Mouse (Mus musculus): ENCODE measurements around the gene Grin2d. TPM values are rescaled to one million over a fixed set of nuclear protein-coding genes. Genes with fewer than 3 reads are reported as not detected.

The Grin2d gene
- polyA plus RNA-seq, 1 experiment from 2014 or later, result 0.13 TPM

- peak; percentile 75 for DNase-seq (ENCODE audit: low spot score)
Measured at GRCm38 (mm10) chr7:45898125-45898524, 19.9 kb upstream of the Grin2d start.

- DNase-seq (ENCODE audit: low spot score), result peak; percentile 47
Measured at GRCm38 (mm10) chr7:45897258-45897757, 19.1 kb upstream of the Grin2d start.

- peak; percentile 98 for DNase-seq (ENCODE audit: low spot score)
Measured at GRCm38 (mm10) chr7:45896517-45897257, 18.5 kb upstream of the Grin2d start, which contains the start of the genes Syngr4 and Tmem143. TSS of gene Syngr4 (minus strand) at chr7:45896714. TSS of gene Tmem143 (plus strand) at chr7:45896941.

GRCm38 (mm10) chr7:45895931-45896516 is 17.8 kb upstream of the Grin2d start:
- DNase-seq (ENCODE audit: low spot score), result no peak

- DNase-seq (ENCODE audit: low spot score), result no peak
Measured at GRCm38 (mm10) chr7:45892651-45893050, 14.5 kb upstream of the Grin2d start.

- DNase-seq (ENCODE audit: low spot score), result no peak
Measured at GRCm38 (mm10) chr7:45887246-45887645, 9.1 kb upstream of the Grin2d start.

GRCm38 (mm10) chr7:45881011-45881410 is 2.8 kb upstream of the Grin2d start:
- DNase-seq (ENCODE audit: low spot score), result no peak

GRCm38 (mm10) chr7:45880531-45880930 is 2.4 kb upstream of the Grin2d start:
- no peak for DNase-seq (ENCODE audit: low spot score)

- no peak for DNase-seq (ENCODE audit: low spot score)
Measured at GRCm38 (mm10) chr7:45876895-45877294, 1.3 kb downstream of the Grin2d start.

- peak; percentile 51 for DNase-seq (ENCODE audit: low spot score)
Measured at GRCm38 (mm10) chr7:45873061-45873947, 4.9 kb downstream of the Grin2d start.

- peak; percentile 90 for DNase-seq (ENCODE audit: low spot score)
Measured at GRCm38 (mm10) chr7:45872624-45873023, 5.6 kb downstream of the Grin2d start, which contains the start of gene Kdelr1. TSS of gene Kdelr1 (plus strand) at chr7:45872772.

- no peak for DNase-seq (ENCODE audit: low spot score)
Measured at GRCm38 (mm10) chr7:45870282-45871058, 7.7 kb downstream of the Grin2d start.

GRCm38 (mm10) chr7:45869787-45870186 is 8.4 kb downstream of the Grin2d start:
- no peak for DNase-seq (ENCODE audit: low spot score)

GRCm38 (mm10) chr7:45869107-45869670 is 9.0 kb downstream of the Grin2d start:
- DNase-seq (ENCODE audit: low spot score), result no peak

- no peak for DNase-seq (ENCODE audit: low spot score)
Measured at GRCm38 (mm10) chr7:45867871-45868270, 10.3 kb downstream of the Grin2d start.

- DNase-seq (ENCODE audit: low spot score), result peak; percentile 93
Measured at GRCm38 (mm10) chr7:45865925-45866910, 12.0 kb downstream of the Grin2d start.

- no peak for DNase-seq (ENCODE audit: low spot score)
Measured at GRCm38 (mm10) chr7:45864435-45864834, 13.7 kb downstream of the Grin2d start.

- DNase-seq (ENCODE audit: low spot score), result no peak
Measured at GRCm38 (mm10) chr7:45862804-45863203, 15.4 kb downstream of the Grin2d start.

- no peak for DNase-seq (ENCODE audit: low spot score)
Measured at GRCm38 (mm10) chr7:45859008-45859407, 19.2 kb downstream of the Grin2d start.

All from thymus, postnatal 0 days (tissue).